Mouse (Mus musculus): ENCODE results near the gene Tmem184b. TPM values are rescaled to one million over a fixed set of nuclear protein-coding genes. Genes with fewer than 3 reads are reported as not detected.

Tmem184b gene
- total RNA-seq, 4 experiments from 2014 or later: 18.6 to 28.1 (median 21.8) TPM

DNA sequence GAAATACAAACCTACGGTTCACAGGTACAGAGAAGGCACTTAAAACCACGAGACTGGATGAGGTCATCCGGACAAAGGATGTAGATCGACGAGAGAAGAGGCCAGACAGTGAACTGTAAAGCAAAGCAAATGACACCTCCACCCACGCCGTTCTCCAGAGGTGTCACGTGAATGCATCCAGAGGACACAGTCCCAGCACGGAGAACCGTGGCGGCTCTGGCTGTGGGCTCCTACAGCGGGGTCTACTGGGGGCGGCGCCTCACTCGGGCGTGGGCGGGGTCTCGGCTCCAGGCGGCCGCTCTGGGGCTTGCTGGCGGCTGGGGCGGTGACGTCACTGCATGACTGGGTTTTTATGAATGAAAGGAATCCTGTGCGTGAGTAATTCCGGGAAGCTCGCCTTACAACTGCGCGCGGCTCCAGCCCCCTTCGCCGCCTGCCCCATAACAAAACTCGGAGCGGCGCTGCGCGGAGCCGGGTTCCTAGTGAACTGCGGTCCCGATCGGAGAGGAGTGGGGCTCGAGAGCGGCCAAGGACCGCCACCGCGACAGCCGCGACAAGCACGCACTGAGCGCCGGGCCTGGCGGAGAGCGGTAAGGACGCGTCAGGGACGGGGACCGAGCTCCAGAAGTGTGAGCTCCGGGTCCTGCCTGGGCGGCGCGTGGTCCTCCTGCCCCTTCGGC lies 56.1 kb downstream of the Tmem184b start:
- DNase-seq (ENCODE audit: low spot score in 2 of 2): peak; percentile 81 to 88

DNA sequence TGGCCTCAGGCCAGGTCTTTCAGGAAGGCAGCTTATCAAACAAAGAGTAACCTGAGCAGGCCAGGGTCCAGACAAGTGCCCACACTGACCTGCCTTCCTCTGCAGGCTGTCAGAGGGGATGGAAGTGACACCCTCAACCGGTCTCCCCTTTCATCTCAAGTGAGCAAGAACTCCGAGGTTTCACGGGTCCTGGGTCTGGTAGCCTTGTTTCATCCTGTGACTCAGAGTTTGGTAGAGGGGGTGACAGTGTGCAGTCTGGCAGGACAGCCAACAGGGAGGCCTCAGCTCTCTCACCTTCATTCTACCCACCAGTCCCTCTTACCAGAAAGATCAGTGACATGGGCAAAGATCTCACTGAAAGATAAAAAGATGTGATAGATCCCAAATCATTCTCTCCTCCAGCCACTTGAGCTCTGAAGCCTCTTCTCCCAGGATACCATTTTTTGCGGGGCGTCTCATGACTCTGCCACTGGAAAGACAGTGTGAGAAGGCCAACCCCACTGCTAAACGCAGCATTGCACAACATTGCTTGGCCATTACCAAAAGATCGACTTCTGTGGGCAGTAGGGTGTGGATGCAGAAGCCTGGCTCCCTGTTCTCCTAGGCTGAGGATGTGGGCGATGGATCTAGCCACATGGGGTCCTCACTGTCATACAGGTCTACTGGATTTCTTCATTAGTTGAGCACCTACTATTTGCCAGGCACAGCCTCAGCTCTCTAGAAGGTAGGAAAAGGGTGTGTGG lies 57.1 kb downstream of the Tmem184b start, which contains the start of gene Maff:
TSS of gene Maff (plus strand) at position 571 of the 743 bp plus-strand sequence.
- DNase-seq (ENCODE audit: low spot score in 2 of 2): no peak

DNA sequence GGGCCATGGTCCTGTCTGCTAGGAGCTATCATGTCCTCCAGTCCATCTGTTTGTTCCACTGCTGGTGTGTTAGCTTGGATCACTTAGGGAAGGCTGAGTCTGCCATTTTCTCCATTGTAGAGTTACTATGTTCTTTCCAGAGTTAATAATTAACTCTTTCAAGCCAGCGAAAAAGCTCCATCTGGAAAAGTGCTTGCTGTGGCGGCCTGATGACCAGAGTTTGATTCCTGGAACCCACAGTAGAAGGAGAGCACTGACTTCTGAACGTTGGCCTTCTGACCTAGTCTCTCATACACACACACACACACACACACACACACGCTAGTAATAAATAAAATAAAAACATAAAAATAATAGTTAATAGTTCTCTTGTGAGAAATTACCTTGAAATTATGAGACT lies 58.7 kb downstream of the Tmem184b start:
- DNase-seq (ENCODE audit: low spot score in 2 of 2): no peak

DNA sequence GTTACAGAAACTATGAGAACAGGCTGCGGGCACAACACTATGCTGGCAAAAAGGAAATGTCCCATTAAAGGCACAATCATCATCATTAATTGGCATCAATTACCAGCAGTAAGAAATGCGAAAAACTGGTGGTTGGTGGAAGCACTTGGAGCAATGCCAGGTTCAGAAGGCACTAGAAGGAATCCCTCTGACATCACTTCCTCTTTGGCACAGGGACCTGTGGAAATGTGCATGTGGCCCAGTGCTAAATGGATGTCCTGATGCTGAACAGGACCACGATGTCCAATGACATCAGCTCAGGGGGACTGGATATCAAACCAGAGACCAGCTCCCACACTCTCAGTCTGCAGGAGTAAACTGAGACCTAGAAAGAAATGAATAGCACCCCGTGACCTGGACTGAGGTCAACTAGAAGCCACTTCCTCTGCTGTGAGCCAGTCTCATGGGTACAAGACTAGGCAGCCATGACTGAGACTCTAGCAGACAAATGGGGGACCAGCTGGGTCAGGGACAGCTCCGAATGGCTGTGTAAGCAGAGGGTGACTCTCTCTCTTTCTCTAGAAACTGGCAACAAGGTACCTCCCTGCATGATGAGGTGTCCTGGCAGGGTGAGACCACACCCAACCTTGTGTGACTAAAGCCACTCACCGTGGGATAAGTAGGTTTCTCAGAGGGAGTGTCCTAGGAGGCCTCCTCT lies 60.6 kb downstream of the Tmem184b start:
- no peak for DNase-seq (ENCODE audit: low spot score in 2 of 2)

DNA sequence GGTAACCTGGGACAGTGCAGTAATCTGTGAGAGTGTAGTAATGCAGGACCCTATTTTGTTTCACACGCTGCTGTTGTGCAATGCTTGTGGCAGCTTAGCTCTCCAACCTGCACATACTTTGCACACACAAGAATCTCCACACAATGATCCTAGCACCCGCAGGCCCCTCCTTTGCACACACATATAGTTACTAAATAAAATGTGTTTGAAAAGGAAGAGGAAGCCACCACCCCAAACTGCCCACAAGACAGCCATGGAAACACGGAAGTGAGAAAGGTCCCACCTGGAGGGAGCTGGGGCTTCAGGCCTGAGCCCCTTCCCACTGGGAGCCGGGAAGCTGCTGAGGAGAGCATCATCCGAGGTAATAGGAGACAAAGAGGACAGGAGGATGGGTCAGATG lies 64.4 kb downstream of the Tmem184b start:
- DNase-seq (ENCODE audit: low spot score in 2 of 2): no peak

DNA sequence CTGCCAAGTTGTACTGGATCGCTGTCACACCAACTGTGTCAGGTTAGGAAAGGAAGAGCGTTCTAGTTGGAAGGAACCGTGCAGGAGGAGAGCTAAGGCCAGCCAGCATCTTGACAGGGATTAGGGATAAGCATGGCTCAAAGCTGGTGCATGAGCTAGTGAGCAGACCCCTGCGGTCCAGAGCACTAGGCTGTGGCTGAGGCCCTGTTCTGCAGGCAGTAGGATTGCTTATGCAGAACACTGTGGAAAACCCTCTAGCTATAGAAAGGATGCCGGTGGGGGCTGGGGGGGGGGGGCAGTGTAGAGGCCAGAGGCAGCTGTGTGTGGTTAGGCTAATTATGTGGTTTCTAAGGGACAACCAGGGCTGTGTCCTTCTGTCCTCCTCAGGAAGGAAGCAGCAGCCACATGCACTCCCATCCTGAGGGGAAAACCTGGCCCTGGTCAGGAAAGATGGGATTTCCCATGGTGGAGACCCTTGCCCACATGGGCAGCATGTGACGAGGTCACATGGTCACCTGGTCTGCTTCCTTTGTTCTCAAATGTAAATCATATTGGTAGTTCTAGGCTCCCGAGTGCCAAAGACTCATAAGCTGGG lies 68.2 kb downstream of the Tmem184b start:
- no peak for DNase-seq (ENCODE audit: low spot score in 2 of 2)

DNA sequence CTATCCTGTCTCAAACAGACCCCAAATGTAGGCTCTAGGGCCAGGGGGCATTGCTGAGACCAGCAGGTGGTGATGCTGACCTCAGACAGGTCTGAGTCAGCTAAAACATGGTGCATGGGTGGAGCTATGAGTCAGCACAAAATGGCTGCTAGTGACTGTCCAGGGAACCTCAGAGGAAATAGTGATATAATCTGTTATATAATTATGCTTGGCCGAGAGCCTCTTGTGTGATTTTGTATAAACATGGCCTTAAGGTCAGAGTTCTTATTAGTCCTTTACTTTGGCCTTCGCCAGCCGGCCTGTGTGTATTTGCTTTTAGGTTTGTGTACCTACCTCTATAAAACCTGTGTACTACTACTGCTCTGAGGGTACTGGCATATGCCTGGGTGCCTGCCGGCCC lies 70.0 kb downstream of the Tmem184b start:
- DNase-seq (ENCODE audit: low spot score in 2 of 2): no peak

DNA sequence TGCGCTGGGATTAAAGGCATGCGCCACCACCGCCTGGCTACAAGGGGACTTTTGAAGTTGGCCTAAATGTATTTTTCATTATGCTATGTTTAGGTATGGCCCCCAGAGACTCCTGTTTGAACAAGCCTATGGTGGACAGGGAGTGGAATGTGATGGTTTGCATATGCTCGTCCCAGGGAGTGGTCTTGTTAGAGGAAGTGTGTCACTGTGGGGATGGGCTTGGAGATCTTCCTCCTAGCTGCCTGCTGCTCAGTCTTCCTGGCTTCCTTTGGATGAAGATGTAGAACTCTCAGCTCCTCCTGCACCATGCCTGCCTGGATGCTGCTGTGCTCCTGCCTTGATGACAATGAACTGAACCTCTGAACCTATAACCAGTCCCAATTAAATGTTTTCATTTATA lies 72.8 kb downstream of the Tmem184b start:
- no peak for DNase-seq (ENCODE audit: low spot score in 2 of 2)

DNA sequence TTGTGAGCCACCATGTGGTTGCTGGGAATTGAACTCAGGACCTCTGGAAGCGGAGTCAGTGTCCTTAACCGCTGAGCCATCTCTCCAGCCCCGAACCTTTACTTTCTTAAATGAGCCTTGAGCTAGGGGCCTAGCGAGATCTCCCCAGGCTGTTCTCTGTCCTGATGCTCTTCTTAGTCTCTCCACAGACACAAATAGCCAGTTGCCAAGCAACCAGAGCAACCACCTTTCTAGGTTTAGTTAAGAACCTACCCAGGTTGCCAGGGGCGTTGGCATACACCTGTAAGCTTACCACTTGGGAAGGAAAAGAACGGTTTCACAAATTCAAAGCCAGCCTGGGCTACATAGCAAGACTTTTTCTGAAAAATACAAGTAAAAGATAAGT lies 73.4 kb downstream of the Tmem184b start:
- DNase-seq (ENCODE audit: low spot score in 2 of 2): no peak

DNA sequence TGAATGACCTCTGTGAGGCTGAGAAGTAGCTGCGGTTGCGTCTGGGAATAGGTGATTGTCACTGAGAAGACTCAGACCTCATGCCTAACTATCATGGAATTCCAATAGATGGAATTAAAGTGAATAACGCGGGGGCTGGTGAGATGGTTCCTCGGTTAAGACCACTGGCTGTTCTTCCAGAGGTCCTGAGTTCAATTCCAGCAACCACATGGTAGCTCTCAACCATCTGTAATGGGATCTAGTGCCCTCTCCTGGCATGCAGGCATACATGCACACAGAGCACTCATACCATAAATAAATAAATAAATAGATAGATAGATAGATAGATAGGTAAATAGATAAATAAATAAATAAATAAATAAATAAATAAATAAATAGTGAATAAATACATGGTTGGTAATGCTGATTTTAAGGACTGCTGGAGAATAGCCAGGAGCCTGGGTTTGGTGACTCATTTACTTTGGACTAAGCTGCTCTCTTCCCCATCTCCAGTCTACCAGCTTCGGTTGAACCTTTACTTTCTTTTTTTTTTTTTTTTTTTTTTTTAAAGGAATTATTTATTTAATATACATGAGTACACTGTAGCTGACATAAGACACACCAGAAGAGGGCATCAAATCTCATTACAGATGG lies 73.9 kb downstream of the Tmem184b start:
- no peak for DNase-seq (ENCODE audit: low spot score in 2 of 2)

DNA sequence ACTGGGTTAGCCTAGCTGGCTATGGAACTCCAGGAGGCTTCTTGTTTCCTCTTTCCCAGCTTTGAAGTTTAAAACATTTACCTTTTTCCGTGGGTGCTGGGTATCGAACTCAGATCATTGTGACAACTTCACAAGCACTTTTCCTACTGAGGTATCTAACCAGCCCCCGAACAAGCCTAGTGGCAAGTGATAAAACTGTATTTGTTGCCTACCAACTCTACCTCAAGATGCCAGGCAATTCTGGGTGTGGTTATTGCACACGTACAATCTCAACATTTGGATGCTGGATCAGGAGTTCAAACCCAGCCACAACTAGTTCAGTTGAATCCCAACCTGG lies 74.5 kb downstream of the Tmem184b start:
- no peak for DNase-seq (ENCODE audit: low spot score in 2 of 2)

DNA sequence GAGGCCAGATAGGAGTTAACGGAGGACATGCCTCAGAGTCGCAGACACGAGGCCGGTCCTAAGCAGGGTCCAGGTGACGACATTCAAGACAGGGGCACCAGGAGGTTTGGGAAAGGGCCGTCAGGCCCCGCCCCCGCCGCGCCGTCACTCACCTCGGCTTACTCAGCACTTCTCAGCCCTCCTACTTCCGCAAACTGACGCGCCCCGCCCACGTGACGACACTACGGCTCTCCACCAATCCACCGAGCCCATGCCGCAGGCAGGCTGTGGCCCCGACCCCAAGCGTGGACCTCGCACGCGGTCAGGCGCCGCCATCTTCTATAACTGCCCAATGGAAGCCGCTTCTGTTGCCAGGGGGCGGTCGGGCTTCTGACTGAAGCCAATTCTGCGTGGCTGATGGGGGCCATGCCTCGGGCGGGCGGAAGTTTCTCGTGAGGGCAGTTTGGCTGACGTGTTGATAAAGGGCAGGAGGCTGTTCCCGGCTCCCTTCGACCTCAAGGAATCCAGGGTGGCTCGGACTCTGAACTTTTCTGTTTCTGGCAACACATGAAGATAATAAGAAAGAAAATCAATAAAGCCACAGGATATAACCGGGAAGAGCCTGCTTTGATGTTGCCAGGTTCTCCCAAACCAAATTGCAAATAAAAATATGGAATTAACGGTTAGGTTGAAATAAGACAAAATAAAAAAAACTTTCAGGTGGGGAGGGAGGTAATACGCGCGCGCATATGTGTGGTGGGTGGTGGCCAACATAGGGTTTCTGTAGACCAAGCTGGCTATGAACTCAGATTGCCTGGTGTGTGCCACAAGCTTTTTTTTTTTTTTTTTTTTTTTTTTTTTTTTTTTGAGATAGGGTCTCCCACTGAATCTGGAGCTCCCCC lies 75.1 kb downstream of the Tmem184b start, which contains the start of gene Pla2g6:
TSS of gene Pla2g6 (minus strand) at position 333 of the 881 bp plus-strand sequence.
- DNase-seq (ENCODE audit: low spot score in 2 of 2): peak; percentile 96 to 99

DNA sequence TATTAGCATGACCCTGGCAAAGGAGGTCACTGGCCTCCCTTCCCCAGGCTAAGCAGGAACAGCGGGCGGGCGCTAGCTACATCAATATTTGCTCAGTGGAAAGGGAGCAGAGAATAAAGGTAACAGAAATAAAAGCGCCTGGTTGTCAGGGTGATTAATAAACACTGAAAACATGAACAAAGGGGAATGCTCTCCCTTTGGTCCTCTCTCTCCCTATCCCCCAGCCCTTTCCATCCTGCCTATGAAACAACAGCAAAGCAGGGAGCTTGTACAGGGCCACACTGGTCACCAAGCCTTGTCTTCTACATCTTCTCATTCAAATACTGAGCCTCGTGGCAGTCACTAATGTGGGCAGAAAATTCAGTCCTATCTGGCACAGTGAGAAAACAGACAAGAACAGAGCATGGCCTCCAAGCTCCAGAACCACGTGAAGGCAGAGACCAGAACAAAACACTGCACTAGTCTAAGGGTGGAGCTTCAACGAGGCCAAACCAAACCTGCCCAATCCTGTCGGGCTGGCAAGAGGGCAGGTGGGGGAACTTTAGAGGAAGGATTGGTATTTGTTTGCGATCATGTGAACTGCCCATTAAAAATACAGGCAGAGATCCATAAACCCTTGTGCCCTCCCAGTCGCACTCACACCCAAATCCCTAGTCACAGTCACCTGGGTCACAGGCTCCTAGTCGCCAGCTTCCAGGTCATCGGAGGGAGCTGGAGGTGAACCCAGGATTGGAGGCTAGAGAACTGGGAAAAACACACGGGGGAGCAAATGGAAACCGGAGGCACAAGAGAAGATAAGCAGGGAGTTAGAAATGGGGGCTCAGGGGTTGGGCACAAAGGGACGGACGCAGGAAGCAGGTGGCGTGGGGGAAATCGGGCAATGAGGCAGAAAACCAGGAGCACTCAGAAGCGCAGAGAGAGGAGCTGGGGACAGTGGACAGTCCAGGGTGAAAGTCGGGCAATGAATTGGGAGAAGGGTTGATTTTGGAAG lies 76.1 kb downstream of the Tmem184b start:
- DNase-seq (ENCODE audit: low spot score in 2 of 2): no peak

DNA sequence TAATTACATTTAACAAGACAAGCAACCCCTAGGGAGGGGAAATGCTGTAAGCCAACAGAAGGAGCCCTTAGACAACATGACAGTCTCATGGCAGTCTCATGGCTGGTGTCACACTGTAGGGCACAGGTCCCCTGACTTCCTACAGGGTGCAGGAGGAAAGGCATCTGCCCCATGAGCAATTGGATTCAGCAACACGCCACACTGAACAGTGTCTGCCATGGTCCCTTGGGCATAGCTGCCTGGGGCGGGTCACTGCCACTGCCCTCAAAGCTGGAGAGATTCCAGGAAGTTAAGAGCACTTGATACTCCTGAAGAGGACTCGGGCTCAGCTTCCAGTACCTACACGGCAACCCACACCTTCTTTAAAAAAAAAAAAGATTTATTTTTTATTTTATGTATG lies 77.1 kb downstream of the Tmem184b start:
- DNase-seq (ENCODE audit: low spot score in 2 of 2): no peak

DNA sequence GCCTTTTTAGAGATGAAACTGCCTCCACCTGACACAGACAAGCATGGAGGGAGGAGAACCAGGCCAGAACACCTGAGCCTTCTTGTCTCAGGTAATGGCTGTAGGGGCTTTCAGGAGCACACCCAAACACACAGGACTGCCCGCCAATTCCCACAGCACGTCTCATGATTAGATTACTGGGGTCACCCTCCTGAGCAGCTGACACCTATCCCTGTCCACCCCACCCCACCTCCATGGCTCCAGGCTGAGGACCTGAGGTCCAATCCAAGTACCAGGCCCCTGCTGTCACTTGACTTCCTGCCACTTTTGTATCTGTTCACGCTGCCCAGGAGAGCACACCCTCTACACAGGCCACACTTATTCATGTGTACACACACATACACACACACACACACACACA lies 77.6 kb downstream of the Tmem184b start:
- DNase-seq (ENCODE audit: low spot score in 2 of 2): no peak

DNA sequence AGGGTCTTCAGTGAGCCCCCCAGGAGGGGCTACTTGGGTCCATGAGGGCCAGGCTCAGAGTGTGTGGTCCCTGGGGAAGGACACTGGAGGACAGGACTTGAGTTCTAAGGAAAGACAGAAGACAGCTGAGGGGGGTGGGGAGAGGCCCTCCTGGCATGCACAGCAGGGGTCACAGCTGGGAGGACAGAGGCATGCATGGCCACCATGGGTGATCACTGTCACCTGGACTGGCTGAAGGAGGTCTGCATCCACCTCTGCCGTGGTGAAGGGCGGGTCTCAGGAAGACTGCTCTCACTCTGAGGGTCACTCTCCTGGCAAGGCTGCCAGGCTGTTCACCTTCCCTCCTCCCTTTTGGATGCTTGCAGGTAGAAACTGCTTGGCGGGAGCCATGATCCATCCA lies 79.0 kb downstream of the Tmem184b start:
- DNase-seq (ENCODE audit: low spot score in 2 of 2): no peak

DNA sequence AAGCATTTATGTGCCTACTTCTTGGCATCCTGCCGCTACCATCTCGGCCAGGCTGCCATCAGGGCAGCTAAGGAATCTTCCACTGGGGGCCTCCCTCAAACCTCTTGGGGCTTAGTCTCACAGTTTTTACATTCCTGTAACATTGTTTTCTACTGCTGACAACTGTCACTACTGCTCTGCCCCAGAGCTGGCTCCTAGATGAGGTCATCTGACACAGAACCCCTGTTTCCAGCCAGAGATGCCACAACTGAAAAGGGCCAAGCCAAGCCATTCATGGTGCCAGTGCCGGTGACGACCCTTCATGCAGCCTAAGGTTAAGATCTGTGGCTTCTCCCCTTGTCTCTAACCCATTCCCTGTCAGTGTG lies 79.6 kb downstream of the Tmem184b start:
- DNase-seq (ENCODE audit: low spot score in 2 of 2): no peak

DNA sequence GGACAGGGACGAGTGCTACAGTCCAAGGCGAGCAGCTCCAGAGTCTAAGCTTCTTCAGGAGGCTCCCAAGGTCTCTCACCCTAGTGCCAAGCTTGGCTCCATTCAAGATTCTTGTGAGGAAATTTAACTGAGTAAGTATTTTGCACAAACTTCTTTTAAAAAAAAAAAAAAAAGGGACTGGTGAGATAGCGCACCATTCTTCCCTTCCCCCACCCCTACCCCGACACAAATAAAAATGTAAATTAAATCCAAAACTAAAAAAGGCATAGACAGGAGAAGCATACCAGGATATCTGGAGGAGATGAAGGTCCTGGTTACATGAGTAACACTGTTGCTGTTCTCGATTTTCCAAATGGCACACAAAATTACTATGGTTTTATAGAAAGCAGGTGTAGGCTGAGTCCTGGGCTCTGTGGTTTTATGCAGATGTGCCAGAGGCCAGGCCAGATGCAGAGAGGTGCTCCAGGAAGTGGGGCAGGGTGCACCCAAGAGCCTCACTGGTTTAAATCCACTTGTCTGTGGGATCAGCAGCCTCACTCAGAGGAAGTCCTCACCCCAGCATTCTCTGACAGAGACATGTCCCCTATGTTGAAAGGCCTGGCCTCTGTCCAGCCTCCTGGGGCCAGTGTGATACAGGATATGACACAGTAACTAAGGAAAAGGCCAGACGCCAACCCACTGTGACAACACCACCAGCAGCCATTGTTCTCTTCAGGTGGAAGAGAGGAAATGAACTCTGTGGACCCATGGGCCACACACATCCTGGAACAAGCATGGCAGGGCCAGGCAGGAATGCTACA lies 80.2 kb downstream of the Tmem184b start:
- DNase-seq (ENCODE audit: low spot score in 2 of 2): peak in 1 of 2 experiments; percentile 53
